Mouse (Mus musculus): ENCODE results near the gene Tssc4.

- TF ChIP-seq CTCF (IDR thresholded peaks at IDR 0.05; ENCODE audit: low read depth) (no peak), EP300 (IDR thresholded peaks at IDR 0.05; ENCODE audit: low read depth) (no peak)
Observed at GRCm38 (mm10) chr7:143067469-143067868, 1.6 kb upstream of the Tssc4 start.
